Mouse (Mus musculus): Measurements from ENCODE around the gene Cflar.

DNA sequence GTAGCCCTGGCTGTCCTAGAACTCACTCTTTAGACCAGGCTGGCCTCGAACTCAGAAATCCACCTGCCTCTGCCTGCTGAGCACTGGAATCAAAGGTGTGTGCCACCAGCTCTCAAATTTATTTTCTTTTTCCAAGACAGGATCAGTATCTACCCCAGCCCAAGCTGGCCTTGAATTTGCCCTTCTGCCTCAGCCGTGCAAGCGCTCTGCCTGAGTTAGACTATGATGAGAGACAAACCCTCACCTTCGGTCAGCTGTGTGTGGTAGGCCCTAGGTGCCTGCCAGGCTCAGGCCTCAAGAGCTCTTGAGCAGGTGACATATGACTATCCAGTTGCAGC, 5.5 kb downstream of the Cflar start:
- no peak for TF ChIP-seq POLR2A (IDR thresholded peaks at IDR 0.05; ENCODE audit: borderline replicate concordance, insufficient read depth, low read length)
- TF ChIP-seq CTCF (IDR thresholded peaks at IDR 0.05; ENCODE audit: borderline replicate concordance, insufficient read depth, low read depth, low read length) = no peak

Measured in cerebellum, adult 2 months (tissue).